Mouse (Mus musculus) adrenal gland, adult (tissue): Measurements from ENCODE around the gene Cpa5.
A peak's percentile ranks its signal among the peaks of the same experiment; 100 is the strongest.

Source experiments
- DNase-seq, 2 experiments: peaks; one replicate each; pipeline ENCODE4 v3.0.0; 2022 to 2023; ENCODE audit warnings: low spot score in 1 of 2; ENCODE audit not compliant: inconsistent age in 2 of 2

Gene Cpa5

GRCm38 (mm10) chr6:30610710-30611109, at the start of gene Cpa5:
Gene Cpa5, plus strand, starts transcription at chr6:30611010.
- DNase-seq = no peak

- peak in 1 of 2 experiments; percentile 63 for DNase-seq
Measured at GRCm38 (mm10) chr6:30562132-30562531, 48.7 kb upstream of the Cpa5 start.

- DNase-seq = peak in 1 of 2 experiments; percentile 64
Measured at GRCm38 (mm10) chr6:30563575-30563974, 47.2 kb upstream of the Cpa5 start.

GRCm38 (mm10) chr6:30564051-30564450, 46.8 kb upstream of the Cpa5 start:
- peak; percentile 62 to 81 for DNase-seq

GRCm38 (mm10) chr6:30568069-30568468, 42.7 kb upstream of the Cpa5 start, which contains the start of gene Cpa4:
Gene Cpa4, plus strand, starts transcription at chr6:30568369.
- no peak for DNase-seq

GRCm38 (mm10) chr6:30569331-30569730, 41.5 kb upstream of the Cpa5 start:
- no peak for DNase-seq

GRCm38 (mm10) chr6:30570012-30570411, 40.8 kb upstream of the Cpa5 start:
- no peak for DNase-seq

GRCm38 (mm10) chr6:30572456-30573311, 38.1 kb upstream of the Cpa5 start:
- peak in 1 of 2 experiments; percentile 36 for DNase-seq

GRCm38 (mm10) chr6:30573380-30573779, 37.4 kb upstream of the Cpa5 start:
- DNase-seq = no peak

- peak in 1 of 2 experiments; percentile 29 for DNase-seq
Measured at GRCm38 (mm10) chr6:30574945-30575344, 35.9 kb upstream of the Cpa5 start.

GRCm38 (mm10) chr6:30576477-30577203, 34.2 kb upstream of the Cpa5 start:
- no peak for DNase-seq

- DNase-seq = no peak
Measured at GRCm38 (mm10) chr6:30579961-30580840, 30.6 kb upstream of the Cpa5 start.

- no peak for DNase-seq
Measured at GRCm38 (mm10) chr6:30580841-30581176, 30.0 kb upstream of the Cpa5 start.

GRCm38 (mm10) chr6:30586886-30587442, 23.8 kb upstream of the Cpa5 start:
- DNase-seq = no peak

GRCm38 (mm10) chr6:30589819-30590218, 21.0 kb upstream of the Cpa5 start:
- DNase-seq = no peak

- DNase-seq = no peak
Measured at GRCm38 (mm10) chr6:30591851-30592404, 18.9 kb upstream of the Cpa5 start.

- no peak for DNase-seq
Measured at GRCm38 (mm10) chr6:30592417-30592974, 18.3 kb upstream of the Cpa5 start.

GRCm38 (mm10) chr6:30594364-30594763, 16.4 kb upstream of the Cpa5 start:
- DNase-seq = no peak

GRCm38 (mm10) chr6:30596230-30596898, 14.4 kb upstream of the Cpa5 start:
- DNase-seq = no peak

GRCm38 (mm10) chr6:30600033-30600432, 10.8 kb upstream of the Cpa5 start:
- peak; percentile 21 to 71 for DNase-seq
